Mouse (Mus musculus): ENCODE results near the gene Usp54. TPM values are rescaled to one million over a fixed set of nuclear protein-coding genes. Genes with fewer than 3 reads are reported as not detected.

The Usp54 gene
- total and polyA plus RNA-seq, 3 experiments, result 5.3 to 11.7 (median 5.4) TPM

DNA sequence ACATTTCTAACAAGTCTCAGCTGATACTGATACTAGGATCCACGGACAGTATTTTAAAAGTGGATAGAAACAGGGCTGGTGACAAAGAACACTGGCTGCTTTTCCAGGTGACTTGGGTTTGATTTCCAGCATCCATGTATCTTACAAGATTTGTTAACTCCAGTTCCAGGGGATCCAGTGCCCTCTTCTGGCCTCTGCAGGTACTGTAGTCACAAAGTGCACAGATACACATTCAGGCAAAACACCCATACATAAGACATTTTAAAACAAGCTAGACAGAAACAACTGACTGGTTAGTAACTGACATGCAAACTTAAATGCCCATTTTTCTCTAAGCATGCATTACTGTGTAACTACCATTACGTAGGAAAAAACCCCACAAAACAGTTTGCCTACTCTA lies 32.1 kb upstream of the Usp54 start:
- H3K4me2 ChIP-seq (ENCODE audit: insufficient read depth, low read depth, poor library complexity, severe bottlenecking), result no peak overlapping the region
- peaks cover 9% of the 10 kb centered on the region for H3K9me3 ChIP-seq (replicated peaks; ENCODE audit: low read length)
- dilution Hi-C loops (cut with MboI; ENCODE audit: extremely low pct_ligation_motif_present, extremely low pct_unique_long_range_greater_than_20kb, low sequenced_read_pairs), result no loop called here
- no peak overlapping the region for H3K27ac ChIP-seq (ENCODE audit: insufficient read depth, low read depth)
- peak overlapping the region in 1 of 3 experiments; percentile 62 for H3K4me3 ChIP-seq (replicated peaks in 1 of 3; ENCODE audit: low read depth in 2 of 3, low read length in 2 of 3, poor library complexity in 1 of 3)
- DNase-seq (ENCODE audit: extremely low read depth), result peak; percentile 77
- H3K4me1 ChIP-seq (ENCODE audit: control insufficient read depth in 1 of 2, insufficient read depth in 2 of 2), result peaks cover 0 to 9% of the 10 kb centered on the region in 2 experiments; a peak in 2 of 4 replicates
- TF ChIP-seq NRF1 (IDR thresholded peaks at IDR 0.05; ENCODE audit: low read depth, low read length) (no peak), ZKSCAN1 (IDR thresholded peaks at IDR 0.05; ENCODE audit: borderline replicate concordance, low read depth, low read length) (no peak), CTCF (conservative IDR thresholded peaks at IDR 0.05 in 1 of 2, IDR thresholded peaks at IDR 0.05 in 1 of 2; ENCODE audit: low read depth in 2 of 2, low read length in 2 of 2) (peak; percentile 58 to 65; a peak in 3 of 4 replicates), RAD21 (IDR thresholded peaks at IDR 0.05; ENCODE audit: low read depth, low read length) (peak; percentile 48), SMC3 (IDR thresholded peaks at IDR 0.05; ENCODE audit: low read depth, low read length) (peak; percentile 21; the same call in 1 of the 2 replicates)
- H3K27me3 ChIP-seq (replicated peaks), result no peaks in the 10 kb centered on the region
- in situ Hi-C loops (cut with MboI; ENCODE audit: low pct_ligation_motif_present, low pct_unique_long_range_greater_than_20kb, low sequenced_read_pairs), result loop anchor here (10.0 kb wide), 1 partner anchor 278 kb away; the partner anchor contains the start of gene Mrps16
- peaks cover 30% of the 10 kb centered on the region for H3K79me2 ChIP-seq (replicated peaks; ENCODE audit: control insufficient read depth, extremely low read depth, insufficient read depth, poor library complexity, severe bottlenecking)
- H3K9ac ChIP-seq (ENCODE audit: insufficient read depth, low read depth), result no peak overlapping the region; the same call in 1 of the 2 replicates
- peaks cover 23 to 32% of the 10 kb centered on the region in 2 experiments for H3K36me3 ChIP-seq (replicated peaks in 1 of 2; ENCODE audit: control insufficient read depth in 1 of 2, insufficient read depth in 1 of 2, low read length in 1 of 2)

DNA sequence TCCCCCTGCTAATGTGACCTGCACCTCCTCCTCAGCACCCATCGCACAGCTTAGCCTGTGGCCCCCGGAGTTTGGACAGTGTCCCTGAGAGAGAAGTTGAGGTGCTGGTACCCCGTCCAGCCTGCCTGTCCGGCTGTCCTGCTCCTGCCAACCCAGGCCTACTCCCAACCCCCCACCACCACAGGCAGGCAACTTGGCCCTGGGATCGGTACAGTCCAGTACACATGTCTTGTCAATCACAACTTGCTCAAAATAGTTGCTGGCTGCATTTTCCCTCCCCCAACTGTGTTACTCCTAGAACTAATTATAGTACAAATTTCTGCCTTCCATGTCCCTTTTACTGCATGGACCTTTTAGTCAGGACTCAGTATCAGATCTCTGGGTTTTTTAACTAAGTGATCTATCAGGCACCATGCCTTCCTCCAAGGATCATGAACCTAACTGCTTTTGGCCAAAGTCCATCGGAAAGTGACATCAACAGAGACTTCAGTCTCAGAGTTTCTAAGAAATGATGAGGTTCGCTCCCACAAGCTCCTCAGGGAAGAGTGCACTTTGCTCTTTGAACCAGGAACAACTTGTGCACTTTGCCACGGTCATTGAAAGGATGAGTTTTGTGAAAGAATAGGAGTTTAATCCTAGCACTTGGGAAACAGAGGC lies 27.4 kb upstream of the Usp54 start, which contains the start of gene Synpo2l:
Synpo2l (minus strand) TSS at position 201 of the 657 bp plus-strand sequence.
- no peak within 1 kb of the TSS for H3K9ac ChIP-seq (ENCODE audit: insufficient read depth, low read depth)
- dilution Hi-C loops (cut with MboI; ENCODE audit: extremely low pct_ligation_motif_present, extremely low pct_unique_long_range_greater_than_20kb, low sequenced_read_pairs), result no loop called here
- H3K27ac ChIP-seq (ENCODE audit: insufficient read depth, low read depth), result no peak within 1 kb of the TSS
- no peak for DNase-seq (ENCODE audit: extremely low read depth)
- peaks cover 4 to 11% of the 10 kb centered on the region in 2 experiments; a peak in 3 of 4 replicates for H3K4me1 ChIP-seq (ENCODE audit: control insufficient read depth in 1 of 2, insufficient read depth in 2 of 2)
- peaks cover 11% of the 10 kb centered on the region for H3K27me3 ChIP-seq (replicated peaks)
- no peak within 1 kb of the TSS for H3K4me3 ChIP-seq (replicated peaks in 1 of 3; ENCODE audit: low read depth in 2 of 3, low read length in 2 of 3, poor library complexity in 1 of 3)
- no peaks in the 10 kb centered on the region for H3K79me2 ChIP-seq (replicated peaks; ENCODE audit: control insufficient read depth, extremely low read depth, insufficient read depth, poor library complexity, severe bottlenecking)
- no peaks in the 10 kb centered on the region for H3K9me3 ChIP-seq (replicated peaks; ENCODE audit: low read length)
- no peak for TF ChIP-seq PAX5 (IDR thresholded peaks at IDR 0.05; ENCODE audit: low read length)
- no peak for TF ChIP-seq SIN3A (IDR thresholded peaks at IDR 0.05; ENCODE audit: low read length)
- TF ChIP-seq CHD1 (IDR thresholded peaks at IDR 0.05; ENCODE audit: low read depth, low read length), result no peak
- TF ChIP-seq MAX (IDR thresholded peaks at IDR 0.05; ENCODE audit: low read length), result no peak
- TF ChIP-seq MXI1 (IDR thresholded peaks at IDR 0.05; ENCODE audit: low read depth, low read length), result no peak
- no peak for TF ChIP-seq KAT2A (IDR thresholded peaks at IDR 0.05; ENCODE audit: insufficient replicate concordance, low read length)
- no peak for TF ChIP-seq GABPA (IDR thresholded peaks at IDR 0.05; ENCODE audit: insufficient replicate concordance, low read depth, low read length)
- TF ChIP-seq USF1 (IDR thresholded peaks at IDR 0.05; ENCODE audit: low read depth, low read length), result no peak
- no peak for TF ChIP-seq RAD21 (IDR thresholded peaks at IDR 0.05; ENCODE audit: low read depth, low read length)
- no peak for TF ChIP-seq MAZ (IDR thresholded peaks at IDR 0.05; ENCODE audit: low read depth, low read length)
- no peak within 1 kb of the TSS for H3K4me2 ChIP-seq (ENCODE audit: insufficient read depth, low read depth, poor library complexity, severe bottlenecking)
- in situ Hi-C loops (cut with MboI; ENCODE audit: low pct_ligation_motif_present, low pct_unique_long_range_greater_than_20kb, low sequenced_read_pairs), result no loop called here
- H3K36me3 ChIP-seq (replicated peaks in 1 of 2; ENCODE audit: control insufficient read depth in 1 of 2, insufficient read depth in 1 of 2, low read length in 1 of 2), result peaks cover 2 to 6% of the 10 kb centered on the region in 2 experiments

Data from CH12.LX (cell line).